ENCODE assay signal across 13 mouse cellular contexts in the genomic region with DNA sequence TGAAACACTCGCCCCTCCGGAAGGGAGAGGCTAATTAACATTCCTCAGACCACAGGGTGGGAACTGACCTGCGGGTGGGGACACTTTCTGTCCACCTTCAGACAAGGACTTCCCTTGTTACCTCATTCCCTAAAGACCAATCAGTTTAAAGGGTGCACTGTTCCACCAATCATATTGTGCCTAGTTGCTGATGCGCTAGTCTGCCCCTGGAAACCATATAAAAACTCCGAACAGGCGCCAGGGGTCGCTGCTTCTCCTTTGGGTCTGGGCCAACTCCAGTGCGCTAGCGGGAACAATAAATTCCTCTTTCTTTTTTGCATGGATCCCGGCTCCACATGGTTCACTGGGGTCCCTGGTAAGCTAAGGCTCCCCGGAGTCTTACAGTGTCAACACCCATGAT. TPM values are rescaled to one million over a fixed set of nuclear protein-coding genes. Genes with fewer than 3 reads are reported as not detected.
DNase-seq lines count a peak whose midpoint lies in the region; ATAC-seq lines count a peak whose summit lies in the region.
"Had no signal": no experiment of that assay in that cellular context is flagged by ENCODE, and none has a peak within 500 bp of the region (broad histone marks: within the 10 kb centered on the region; RNA-seq: fewer than 3 reads in every experiment).

No protein-coding gene starts in this region.

- no peak for ATAC-seq in midbrain, embryonic 15.5 days (replicated peaks)
- ATAC-seq: hindbrain, embryonic 16.5 days had no signal

- peak; percentile 30 for DNase-seq in gastrocnemius, postnatal 10 days
- DNase-seq in gastrocnemius, postnatal 4 days (ENCODE audit: low spot score in 2 of 2) = no peak
- peak; percentile 42 to 46 for DNase-seq in kidney, postnatal 4 days
- no peak for DNase-seq in kidney, adult 18-20 months
- DNase-seq in thymus, postnatal 4 days = peak; percentile 13
- DNase-seq in thymus, adult 18-20 months = no peak
- DNase-seq in testis, postnatal 14 days (ENCODE audit: low spot score) = peak; percentile 15
- DNase-seq: embryo, embryonic 11 days; thymus, postnatal 36 days had no signal

- no peak overlapping the region for H3K4me2 ChIP-seq in midbrain, embryonic 15.5 days
- H3K4me2 ChIP-seq: limb, embryonic 12.5 days had no signal

- no peak overlapping the region for H3K4me3 ChIP-seq in midbrain, embryonic 15.5 days
- H3K4me3 ChIP-seq: limb, embryonic 12.5 days; megakaryocyte, embryonic 14.5 days had no signal

- no peak overlapping the region for H3K9ac ChIP-seq in midbrain, embryonic 15.5 days
- H3K9ac ChIP-seq: limb, embryonic 12.5 days had no signal

- H3K36me3 ChIP-seq in midbrain, embryonic 15.5 days (replicated peaks) = no peaks in the 10 kb centered on the region

- H3K4me1 ChIP-seq in midbrain, embryonic 15.5 days = peaks cover 13% of the 10 kb centered on the region

- H3K27me3 ChIP-seq in midbrain, embryonic 15.5 days (replicated peaks) = no peaks in the 10 kb centered on the region
- H3K27me3 ChIP-seq: limb, embryonic 12.5 days had no signal

- H3K27ac ChIP-seq in midbrain, embryonic 15.5 days = no peak overlapping the region
- H3K27ac ChIP-seq: limb, embryonic 12.5 days had no signal

- WGBS in midbrain, embryonic 15.5 days = 71% methylated on average over 11 of the region's 11 CpGs

- H3K9me3 ChIP-seq in midbrain, embryonic 15.5 days = no peaks in the 10 kb centered on the region
- H3K9me3 ChIP-seq: limb, embryonic 12.5 days; megakaryocyte, embryonic 14.5 days had no signal

RNA-seq across cellular contexts. Expression of gene Gpalpp1, which starts 29.1 kb away (rescaled TPM):
- 1 to 10 TPM; 7.9 to 8.6 TPM for total RNA-seq in gastrocnemius, postnatal 10 days (2021)
- total RNA-seq in gastrocnemius, postnatal 4 days (2021) = 10 to 100 TPM in 1 of 2 experiments, 1 to 10 TPM in 1; 9.0 to 10.4 TPM
- 13.9 TPM in 2 replicates for polyA plus RNA-seq in midbrain, embryonic 15.5 days (2015; fragmentation: Nextera tagmentation; extraction: Ambion mirVana)

RNA-seq across cellular contexts. Expression of gene Nufip1, which starts 29.2 kb away (rescaled TPM):
- 1 to 10 TPM; 4.5 to 4.8 TPM for total RNA-seq in gastrocnemius, postnatal 10 days (2021)
- 1 to 10 TPM; 6.3 TPM for total RNA-seq in gastrocnemius, postnatal 4 days (2021)
- 12.8 and 13.2 TPM in 2 replicates for polyA plus RNA-seq in midbrain, embryonic 15.5 days (2015; fragmentation: Nextera tagmentation; extraction: Ambion mirVana)

Comparison
In these comparisons a context has a peak if more than half of its experiments do, and no peak if none do; other contexts are left out.
1. DNase-seq: peak in gastrocnemius, postnatal 10 days (single experiment), kidney, postnatal 4 days (2 of 2), thymus, postnatal 4 days (single experiment) and testis, postnatal 14 days (single experiment); none in gastrocnemius, postnatal 4 days (0 of 2), kidney, adult 18-20 months (single experiment) and thymus, adult 18-20 months (0 of 2).